Mouse (Mus musculus) G1E (cell line): ENCODE data around the gene Rab11fip2.

Source experiments
- CTCF ChIP-seq: IDR thresholded peaks from 2 replicates; pipeline ENCODE4 v1.5.1; 2012; ENCODE audit warnings: low read depth, low read length, inconsistent platforms, mixed read lengths
- GATA1 ChIP-seq: IDR thresholded peaks from 2 replicates; pipeline ENCODE4 v1.6.1; 2012; ENCODE audit warnings: borderline replicate concordance, low read length, inconsistent platforms, mixed read lengths

GRCm38 (mm10) chr19:59939711-59940110 lies 3.7 kb downstream of the Rab11fip2 start:
- TF ChIP-seq CTCF (no peak), GATA1 (no peak)
